Mouse (Mus musculus): ENCODE measurements around the gene Ntng2.

The Ntng2 gene

GRCm38 (mm10) chr2:29252599-29253204 is at the start of gene Ntng2:
Gene Ntng2 (minus strand): TSS chr2:29253005.
- DNase-seq (ENCODE audit: extremely low spot score) = peak; percentile 72

- no peak for DNase-seq (ENCODE audit: extremely low spot score)
Measured at GRCm38 (mm10) chr2:29295557-29295956, 42.8 kb upstream of the Ntng2 start.

GRCm38 (mm10) chr2:29287651-29288050 is 34.8 kb upstream of the Ntng2 start:
- no peak for DNase-seq (ENCODE audit: extremely low spot score)

- no peak for DNase-seq (ENCODE audit: extremely low spot score)
Measured at GRCm38 (mm10) chr2:29277703-29278121, 24.9 kb upstream of the Ntng2 start.

GRCm38 (mm10) chr2:29271803-29272518 is 19.2 kb upstream of the Ntng2 start:
- no peak for DNase-seq (ENCODE audit: extremely low spot score)

- DNase-seq (ENCODE audit: extremely low spot score) = no peak
Measured at GRCm38 (mm10) chr2:29271098-29271497, 18.3 kb upstream of the Ntng2 start.

- no peak for DNase-seq (ENCODE audit: extremely low spot score)
Measured at GRCm38 (mm10) chr2:29266810-29267209, 14.0 kb upstream of the Ntng2 start.

- DNase-seq (ENCODE audit: extremely low spot score) = no peak
Measured at GRCm38 (mm10) chr2:29262436-29262915, 9.7 kb upstream of the Ntng2 start.

GRCm38 (mm10) chr2:29261126-29261525 is 8.3 kb upstream of the Ntng2 start:
- DNase-seq (ENCODE audit: extremely low spot score) = no peak

GRCm38 (mm10) chr2:29253205-29253865 is 530 bp upstream of the Ntng2 start:
- peak; percentile 73 for DNase-seq (ENCODE audit: extremely low spot score)

GRCm38 (mm10) chr2:29252059-29252598 is 676 bp downstream of the Ntng2 start:
- DNase-seq (ENCODE audit: extremely low spot score) = peak; percentile 63

- DNase-seq (ENCODE audit: extremely low spot score) = peak; percentile 50
Measured at GRCm38 (mm10) chr2:29251095-29252058, 1.4 kb downstream of the Ntng2 start.

GRCm38 (mm10) chr2:29250263-29251094 is 2.3 kb downstream of the Ntng2 start:
- DNase-seq (ENCODE audit: extremely low spot score) = peak; percentile 47

- DNase-seq (ENCODE audit: extremely low spot score) = no peak
Measured at GRCm38 (mm10) chr2:29249852-29250251, 3.0 kb downstream of the Ntng2 start.

GRCm38 (mm10) chr2:29248551-29248950 is 4.3 kb downstream of the Ntng2 start:
- DNase-seq (ENCODE audit: extremely low spot score) = no peak

GRCm38 (mm10) chr2:29247386-29247785 is 5.4 kb downstream of the Ntng2 start:
- DNase-seq (ENCODE audit: extremely low spot score) = no peak

- DNase-seq (ENCODE audit: extremely low spot score) = no peak
Measured at GRCm38 (mm10) chr2:29246891-29247290, 5.9 kb downstream of the Ntng2 start.

- DNase-seq (ENCODE audit: extremely low spot score) = no peak
Measured at GRCm38 (mm10) chr2:29246275-29246674, 6.5 kb downstream of the Ntng2 start.

GRCm38 (mm10) chr2:29245341-29245779 is 7.4 kb downstream of the Ntng2 start:
- DNase-seq (ENCODE audit: extremely low spot score) = no peak

GRCm38 (mm10) chr2:29239329-29239728 is 13.5 kb downstream of the Ntng2 start:
- DNase-seq (ENCODE audit: extremely low spot score) = no peak

Measured in embryo, embryonic 9.5 days (tissue).